Mouse (Mus musculus) lung, postnatal 0 days (tissue): ENCODE measurements at regions not wholly inside any gene's neighbourhood (a gene's known extent, or its start where the extent isn't known, plus 50 kb on each side); places are given as distances from the start of the nearest gene placed in this dataset.

Source experiments
- ATAC-seq: fragments of 200-750 bp; cut with Nextera tagmentation; 2 replicates; pipeline ENCODE4 v1.8.0; 2017; ENCODE audit warnings: moderate library complexity
- DNase-seq: peaks from one replicate; pipeline ENCODE4 v3.0.0-alpha.2; 2016; ENCODE audit warnings: low spot score
- H3K27ac ChIP-seq: fragments of 300-500 bp; sonication (generic); 2 replicates; pipeline ENCODE4 v1.5.1; 2014; ENCODE audit warnings: antibody characterized with exemption, mild to moderate bottlenecking, low read length, mixed read lengths
- H3K27me3 ChIP-seq: fragments of 300-500 bp; sonication (generic); replicated peaks from 2 replicates; pipeline ENCODE4 v1.6.1; 2014; ENCODE audit warnings: low read length, mixed read lengths; ENCODE audit not compliant: insufficient read depth
- H3K36me3 ChIP-seq: fragments of 300-500 bp; sonication (generic); 2 replicates; pipeline ENCODE4 v1.6.1; 2014; ENCODE audit warnings: low read length, mixed read lengths; ENCODE audit not compliant: insufficient read depth
- H3K4me1 ChIP-seq: fragments of 300-500 bp; sonication (generic); 2 replicates; pipeline ENCODE4 v1.6.1; 2014; ENCODE audit warnings: antibody characterized with exemption, low read depth, low read length, mixed read lengths; ENCODE audit not compliant: insufficient read depth
- H3K4me2 ChIP-seq: fragments of 300-500 bp; sonication (generic); replicated peaks from 2 replicates; pipeline ENCODE4 v1.6.1; 2014; ENCODE audit warnings: low read depth, mild to moderate bottlenecking, low read length, moderate library complexity, mixed read lengths
- H3K4me3 ChIP-seq: fragments of 300-500 bp; sonication (generic); 2 replicates; pipeline ENCODE4 v1.5.1; 2014; ENCODE audit warnings: low read depth, low read length
- H3K9ac ChIP-seq: fragments of 300-500 bp; sonication (generic); replicated peaks from 2 replicates; pipeline ENCODE4 v1.6.1; 2014; ENCODE audit warnings: low read depth, mild to moderate bottlenecking
- H3K9me3 ChIP-seq: fragments of 300-500 bp; sonication (generic); 2 replicates; pipeline ENCODE4 v1.6.1; 2016; ENCODE audit warnings: low read length, mixed read lengths
- CTCF ChIP-seq: IDR thresholded peaks from 2 replicates; pipeline ENCODE4 v1.5.1; 2016; ENCODE audit warnings: antibody characterized with exemption, mild to moderate bottlenecking
- EP300 ChIP-seq: IDR thresholded peaks from 2 replicates; pipeline ENCODE4 v1.6.1; 2016; ENCODE audit warnings: antibody characterized with exemption, mild to moderate bottlenecking, control low read depth
- WGBS: fragments of 180-500 bp; shearing (Covaris S2); extraction: QIAGEN DNeasy Blood & Tissue Kit; methylation state at CpG from one replicate; pipeline ENCODE4 v1.1.7; 2014; 5-methylcytosine and 5-hydroxymethylcytosine counted together

DNA sequence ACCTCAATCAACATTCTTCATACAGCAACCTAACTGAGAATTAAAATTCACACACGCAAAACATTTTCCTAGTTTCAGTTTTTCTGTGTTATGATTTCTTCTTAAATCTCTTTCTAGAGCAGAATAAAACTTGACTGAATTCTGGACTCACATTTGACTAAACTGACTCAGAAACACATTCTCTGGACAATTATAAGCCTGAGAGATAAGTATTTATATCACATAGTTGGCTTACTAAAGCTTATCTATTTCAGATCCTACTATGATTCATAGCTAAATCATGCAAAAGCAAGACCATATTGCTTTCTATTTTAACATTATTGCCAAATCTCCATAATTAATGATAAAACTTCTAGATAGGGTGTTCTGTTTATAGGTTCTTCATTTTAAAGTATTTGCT, 529.5 kb upstream of the Sox9 start:
- 98% methylated on average over 1 of the region's 1 CpGs for WGBS
- Histone ChIP-seq H3K27me3 (no peaks in the 10 kb centered on the region), H3K9me3 (no peaks in the 10 kb centered on the region), H3K9ac (no peak overlapping the region), H3K36me3 (no peaks in the 10 kb centered on the region), H3K4me1 (no peaks in the 10 kb centered on the region), H3K27ac (no peak overlapping the region), H3K4me2 (no peak overlapping the region), H3K4me3 (no peak overlapping the region)
- DNase-seq (no peak), ATAC-seq (no peak)
- TF ChIP-seq CTCF (no peak), EP300 (no peak)

DNA sequence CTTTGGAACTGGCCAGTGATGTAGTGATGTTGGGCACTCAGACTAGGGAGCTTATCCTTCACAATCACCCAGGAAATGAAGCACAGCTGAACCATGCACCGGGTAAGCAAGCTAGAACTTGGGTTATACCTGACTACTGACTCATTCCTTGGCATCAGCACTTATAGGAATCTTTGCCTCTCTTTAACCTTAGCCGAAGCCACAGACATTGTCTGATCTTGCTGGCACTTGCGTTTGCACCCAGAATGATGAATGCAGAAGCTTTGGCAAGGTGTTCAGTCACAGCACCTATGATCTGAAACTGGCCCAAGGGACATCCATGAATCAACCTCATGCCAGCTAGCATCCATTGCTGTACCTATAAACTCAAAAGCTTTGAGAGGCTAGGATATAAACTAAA, 529.0 kb upstream of the Sox9 start:
- H3K27ac ChIP-seq: no peak overlapping the region
- no peaks in the 10 kb centered on the region for H3K9me3 ChIP-seq
- DNase-seq (no peak), ATAC-seq (no peak)
- no peak for TF ChIP-seq CTCF
- no peaks in the 10 kb centered on the region for H3K27me3 ChIP-seq
- no peak overlapping the region for H3K9ac ChIP-seq
- H3K4me2 ChIP-seq: no peak overlapping the region
- WGBS: 82% methylated on average over 3 of the region's 3 CpGs
- H3K4me1 ChIP-seq: no peaks in the 10 kb centered on the region
- H3K4me3 ChIP-seq: no peak overlapping the region
- no peaks in the 10 kb centered on the region for H3K36me3 ChIP-seq

DNA sequence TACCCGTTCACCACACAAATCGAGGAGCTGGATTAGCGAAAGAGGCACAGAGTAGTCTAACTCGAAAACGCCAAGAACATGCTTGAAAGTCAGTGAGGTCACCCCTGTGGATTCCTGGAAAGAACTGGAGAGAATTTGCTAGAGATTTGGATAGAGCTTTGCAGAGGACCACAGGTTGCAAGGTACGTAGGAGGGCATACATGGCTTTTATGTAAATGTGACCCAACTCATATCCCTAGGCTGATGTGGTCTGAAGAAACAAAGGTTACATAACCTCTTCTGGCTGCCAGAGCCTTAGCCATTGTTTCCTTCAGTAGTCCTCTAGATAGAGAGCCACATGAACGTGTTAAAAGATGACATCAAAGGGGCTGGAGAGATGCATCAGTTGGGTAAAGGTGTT, 525.7 kb upstream of the Sox9 start:
- Histone ChIP-seq H3K4me1 (no peaks in the 10 kb centered on the region), H3K27me3 (no peaks in the 10 kb centered on the region), H3K4me2 (no peak overlapping the region), H3K27ac (no peak overlapping the region), H3K9me3 (no peaks in the 10 kb centered on the region), H3K4me3 (no peak overlapping the region), H3K36me3 (no peaks in the 10 kb centered on the region), H3K9ac (no peak overlapping the region)
- WGBS: 84% methylated on average over 7 of the region's 7 CpGs
- ATAC-seq (no peak), DNase-seq (no peak)
- TF ChIP-seq EP300: no peak
- TF ChIP-seq CTCF: no peak

DNA sequence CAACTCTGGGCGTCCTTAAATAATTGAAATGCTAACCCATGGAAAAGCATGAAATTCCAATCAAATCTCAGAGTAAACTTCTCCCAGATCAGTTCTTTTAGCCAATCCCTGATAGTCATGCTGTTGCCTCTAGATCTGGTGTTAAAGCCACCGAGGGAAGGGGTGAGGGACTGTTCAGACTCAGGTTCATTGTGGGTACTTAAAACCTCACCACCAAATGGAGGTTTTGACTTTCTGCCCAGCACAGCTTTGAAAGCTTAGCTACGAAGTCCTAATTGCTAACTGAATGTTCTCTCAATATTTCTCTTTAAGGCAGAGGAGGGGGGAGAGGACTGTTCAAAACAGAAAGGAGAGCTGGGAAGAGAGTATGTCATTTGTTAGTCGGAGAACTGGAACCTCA, 517.9 kb upstream of the Sox9 start:
- TF ChIP-seq EP300: no peak
- TF ChIP-seq CTCF: no peak
- H3K36me3 ChIP-seq: no peaks in the 10 kb centered on the region
- no peaks in the 10 kb centered on the region for H3K27me3 ChIP-seq

DNA sequence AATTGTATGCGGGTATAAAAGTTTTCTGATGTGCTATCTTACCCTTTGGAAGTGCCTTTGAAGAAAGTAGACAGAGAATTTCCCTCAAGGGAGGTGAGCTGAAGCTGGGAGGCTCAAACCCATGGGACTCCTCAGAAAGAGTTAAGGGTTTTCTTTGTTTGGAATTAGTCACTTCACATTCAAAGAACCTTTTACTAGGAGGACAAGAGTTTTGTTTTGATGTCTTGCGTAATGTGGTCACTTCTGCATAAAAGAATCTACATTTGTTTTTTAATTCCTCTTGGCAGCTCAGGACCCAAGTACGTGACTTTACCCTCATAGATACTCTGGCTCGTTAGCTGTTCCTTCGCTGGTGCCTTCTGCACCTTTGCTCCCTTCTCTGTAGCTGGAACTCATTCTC, 511.1 kb upstream of the Sox9 start:
- Histone ChIP-seq H3K4me3 (no peak overlapping the region), H3K9me3 (no peaks in the 10 kb centered on the region), H3K4me2 (no peak overlapping the region), H3K27ac (peak overlapping the region; percentile 45), H3K36me3 (no peaks in the 10 kb centered on the region), H3K27me3 (no peaks in the 10 kb centered on the region), H3K4me1 (no peaks in the 10 kb centered on the region), H3K9ac (no peak overlapping the region)
- WGBS: 55% methylated on average over 5 of the region's 5 CpGs
- ATAC-seq (peak; percentile 75), DNase-seq (peak; percentile 73)
- TF ChIP-seq CTCF (no peak), EP300 (peak; percentile 78)

More for the DNA sequence above, 517.9 kb upstream of the Sox9 start:
- H3K27ac ChIP-seq: no peak overlapping the region
- no peak overlapping the region for H3K4me2 ChIP-seq
- no peak for ATAC-seq
- no peak overlapping the region for H3K9ac ChIP-seq
- WGBS: 75% methylated on average over 4 of the region's 4 CpGs
- no peak for DNase-seq
- H3K4me1 ChIP-seq: no peaks in the 10 kb centered on the region
- no peaks in the 10 kb centered on the region for H3K9me3 ChIP-seq
- no peak overlapping the region for H3K4me3 ChIP-seq

DNA sequence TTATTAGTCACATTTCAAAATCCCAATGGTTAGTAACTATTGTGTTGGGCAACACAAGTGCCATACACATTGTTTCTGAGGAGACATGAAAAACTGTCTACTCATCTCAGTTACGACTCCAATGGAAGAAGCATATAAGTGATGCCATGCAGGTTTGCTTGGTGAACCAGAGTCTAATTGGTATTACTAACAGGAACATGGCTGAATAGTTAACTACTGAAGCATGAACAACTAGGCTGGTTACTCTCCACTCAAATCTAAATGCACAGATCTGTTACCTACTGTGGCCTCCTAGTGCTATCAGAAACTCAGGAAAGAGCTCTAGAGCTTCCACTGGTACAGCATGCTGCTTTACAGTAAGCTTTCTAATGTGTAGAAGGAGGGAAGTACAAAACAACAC, 503.5 kb upstream of the Sox9 start:
- ATAC-seq (no peak), DNase-seq (no peak)
- H3K9me3 ChIP-seq: no peaks in the 10 kb centered on the region
- H3K36me3 ChIP-seq: no peaks in the 10 kb centered on the region
- TF ChIP-seq CTCF: no peak
- no peak for TF ChIP-seq EP300
- H3K27me3 ChIP-seq: no peaks in the 10 kb centered on the region
- no peaks in the 10 kb centered on the region for H3K4me1 ChIP-seq
- no peak overlapping the region for H3K4me3 ChIP-seq
- no peak overlapping the region for H3K27ac ChIP-seq
- H3K9ac ChIP-seq: no peak overlapping the region
- 86% methylated on average over 1 of the region's 1 CpGs for WGBS
- H3K4me2 ChIP-seq: no peak overlapping the region

DNA sequence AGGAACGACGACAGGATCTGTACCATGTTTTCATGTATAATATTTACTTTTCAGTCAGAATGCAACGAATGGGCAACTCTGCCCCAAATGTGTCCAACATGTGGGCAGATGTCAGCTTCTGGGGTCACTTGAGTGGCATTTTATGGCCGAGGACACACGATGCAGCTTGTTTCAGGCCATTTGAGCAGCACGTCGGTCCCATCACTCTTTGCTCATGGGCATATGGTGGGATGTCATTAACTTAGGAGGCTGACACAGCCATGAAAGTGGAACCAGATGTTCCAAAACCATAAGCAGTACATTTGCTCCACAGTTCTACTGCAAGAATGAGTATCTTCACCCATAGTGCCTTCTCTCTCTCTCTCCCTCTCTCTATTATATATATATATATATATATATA, 499.1 kb upstream of the Sox9 start:
- no peak overlapping the region for H3K4me2 ChIP-seq
- no peaks in the 10 kb centered on the region for H3K9me3 ChIP-seq
- no peak for ATAC-seq
- WGBS: 71% methylated on average over 7 of the region's 7 CpGs
- H3K36me3 ChIP-seq: no peaks in the 10 kb centered on the region
- no peak overlapping the region for H3K9ac ChIP-seq
- no peak for TF ChIP-seq CTCF
- no peak for DNase-seq
- H3K27me3 ChIP-seq: no peaks in the 10 kb centered on the region
- H3K4me3 ChIP-seq: no peak overlapping the region
- no peaks in the 10 kb centered on the region for H3K4me1 ChIP-seq
- H3K27ac ChIP-seq: no peak overlapping the region
